Mouse (Mus musculus): ENCODE data around the gene 1700123O20Rik. TPM values are rescaled to one million over a fixed set of nuclear protein-coding genes. Genes with fewer than 3 reads are reported as not detected.

Gene 1700123O20Rik
- polyA plus RNA-seq, 1 experiment from 2014 or later = 116 TPM

DNA sequence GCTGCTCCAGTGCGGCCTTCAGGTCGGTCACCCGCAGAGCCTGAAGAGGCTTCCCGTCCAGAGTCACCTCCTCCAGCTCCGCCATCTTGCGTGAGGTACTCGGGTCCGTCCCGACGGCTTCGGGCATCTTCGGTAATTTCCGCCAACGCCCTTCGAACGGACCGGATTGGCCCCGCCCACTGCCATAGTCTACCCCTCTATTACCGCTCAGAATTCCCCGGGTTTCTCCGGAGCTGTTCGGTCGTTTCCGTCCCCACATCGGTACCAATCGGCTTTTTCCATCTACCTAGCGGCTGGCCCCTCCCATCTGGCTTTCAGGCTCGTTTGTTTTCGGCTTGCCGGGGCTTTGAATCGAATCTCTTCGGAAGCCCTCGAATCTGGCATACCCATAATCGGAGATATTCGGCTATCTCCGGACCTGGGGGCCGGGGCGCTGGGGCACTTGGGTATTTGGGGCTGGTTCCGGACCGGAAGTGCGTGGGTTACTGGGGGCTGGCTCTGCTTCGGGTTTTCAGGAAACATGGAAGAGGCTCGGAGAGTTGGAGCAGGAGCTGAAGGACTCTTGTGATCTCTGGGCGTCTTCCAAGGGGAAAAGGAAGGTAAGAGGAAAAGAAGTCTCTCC, 617 bp downstream of the 1700123O20Rik start, which contains the start of gene Acin1:
Gene Acin1 (minus strand): TSS at position 410 of the 622 bp plus-strand sequence.
- H3K27me3 ChIP-seq (ENCODE audit: insufficient read depth, poor library complexity, severe bottlenecking) = no peaks in the 10 kb centered on the region
- H3K4me3 ChIP-seq = peak within 1 kb of the TSS; percentile 91
- peaks cover 56% of the 10 kb centered on the region for H3K36me3 ChIP-seq
- H3K9me3 ChIP-seq = no peaks in the 10 kb centered on the region
- peak within 1 kb of the TSS; percentile 98 for H3K27ac ChIP-seq
- peaks cover 22% of the 10 kb centered on the region for H3K4me1 ChIP-seq (replicated peaks)
- peak; percentile 100 for DNase-seq (ENCODE audit: low spot score)
- under 1% methylated on average over 44 of the region's 44 CpGs for WGBS

DNA sequence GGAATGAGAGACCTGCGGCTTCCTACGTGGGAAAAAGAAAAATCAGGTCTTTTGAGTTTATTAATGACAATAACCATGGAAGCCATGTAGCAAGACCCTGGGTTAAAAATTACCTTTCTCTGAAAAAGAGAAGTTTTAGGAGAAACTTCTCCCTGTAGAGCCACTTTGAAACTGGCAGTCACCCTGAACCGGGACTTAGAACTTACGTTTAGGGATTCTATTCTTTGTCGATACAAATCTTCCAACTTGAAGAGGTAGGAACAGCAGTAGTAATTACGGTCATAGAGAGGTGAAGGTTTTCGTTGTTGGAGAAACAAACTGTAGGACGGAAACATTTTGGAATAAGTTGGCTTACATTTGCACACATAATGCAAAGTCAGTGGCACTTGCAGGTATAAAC, 1.2 kb downstream of the 1700123O20Rik start:
- no peak for DNase-seq (ENCODE audit: low spot score)
- Histone ChIP-seq H3K27me3 (ENCODE audit: insufficient read depth, poor library complexity, severe bottlenecking) (no peaks in the 10 kb centered on the region), H3K9me3 (no peaks in the 10 kb centered on the region), H3K4me1 (replicated peaks) (peaks cover 22% of the 10 kb centered on the region), H3K4me3 (peak overlapping the region; percentile 91), H3K36me3 (peaks cover 49% of the 10 kb centered on the region), H3K27ac (peak overlapping the region; percentile 98)
- 12% methylated on average over 8 of the region's 8 CpGs for WGBS

DNA sequence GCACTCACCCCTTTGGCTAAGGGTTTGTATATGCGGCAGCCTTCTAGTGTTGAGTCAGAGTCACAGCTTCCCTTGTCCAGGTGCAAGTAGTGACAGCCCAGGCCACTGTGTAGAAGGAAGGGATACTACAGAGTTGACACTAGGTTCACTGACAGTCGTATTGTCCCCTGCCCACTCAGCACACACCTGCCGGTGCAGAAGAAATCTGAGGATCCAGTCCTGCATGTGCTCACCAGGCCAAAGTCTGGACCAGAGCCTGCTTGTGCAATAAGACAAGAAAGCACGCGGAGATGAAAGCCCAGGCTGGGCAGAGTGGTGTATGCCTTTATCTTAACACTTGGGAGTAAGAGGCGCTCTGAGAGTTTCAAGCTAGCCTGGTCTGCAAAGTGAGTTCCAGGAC, 9.0 kb downstream of the 1700123O20Rik start:
- 83% methylated on average over 6 of the region's 6 CpGs for WGBS
- no peaks in the 10 kb centered on the region for H3K9me3 ChIP-seq
- H3K36me3 ChIP-seq = peaks cover 33% of the 10 kb centered on the region
- no peak for DNase-seq (ENCODE audit: low spot score)
- H3K4me1 ChIP-seq (replicated peaks) = no peaks in the 10 kb centered on the region
- H3K27me3 ChIP-seq (ENCODE audit: insufficient read depth, poor library complexity, severe bottlenecking) = no peaks in the 10 kb centered on the region
- H3K27ac ChIP-seq = no peak overlapping the region
- H3K4me3 ChIP-seq = no peak overlapping the region

DNA sequence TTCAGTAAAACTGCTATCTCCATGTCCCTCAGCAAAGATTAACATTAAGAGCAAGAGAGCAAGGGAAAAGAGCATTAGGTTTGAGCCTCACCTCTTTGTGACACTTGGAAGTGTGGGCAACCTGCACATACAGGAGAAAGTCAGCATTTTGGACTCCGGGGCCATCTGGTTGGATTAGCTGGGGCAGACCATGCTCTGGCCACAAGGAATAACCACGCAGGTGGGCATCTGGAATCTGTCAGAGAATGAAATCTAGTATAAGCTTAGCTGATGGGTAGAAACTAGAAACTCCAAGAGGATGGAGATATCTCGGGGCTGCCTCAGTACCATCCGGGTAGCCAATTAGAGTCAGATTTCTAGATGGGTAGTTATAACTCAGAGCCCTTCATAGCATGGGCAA, 10.7 kb downstream of the 1700123O20Rik start:
- H3K9me3 ChIP-seq = no peaks in the 10 kb centered on the region
- WGBS = 86% methylated on average over 4 of the region's 4 CpGs
- no peaks in the 10 kb centered on the region for H3K27me3 ChIP-seq (ENCODE audit: insufficient read depth, poor library complexity, severe bottlenecking)
- H3K27ac ChIP-seq = no peak overlapping the region
- H3K36me3 ChIP-seq = peaks cover 21% of the 10 kb centered on the region
- no peaks in the 10 kb centered on the region for H3K4me1 ChIP-seq (replicated peaks)
- DNase-seq (ENCODE audit: low spot score) = no peak
- H3K4me3 ChIP-seq = no peak overlapping the region

DNA sequence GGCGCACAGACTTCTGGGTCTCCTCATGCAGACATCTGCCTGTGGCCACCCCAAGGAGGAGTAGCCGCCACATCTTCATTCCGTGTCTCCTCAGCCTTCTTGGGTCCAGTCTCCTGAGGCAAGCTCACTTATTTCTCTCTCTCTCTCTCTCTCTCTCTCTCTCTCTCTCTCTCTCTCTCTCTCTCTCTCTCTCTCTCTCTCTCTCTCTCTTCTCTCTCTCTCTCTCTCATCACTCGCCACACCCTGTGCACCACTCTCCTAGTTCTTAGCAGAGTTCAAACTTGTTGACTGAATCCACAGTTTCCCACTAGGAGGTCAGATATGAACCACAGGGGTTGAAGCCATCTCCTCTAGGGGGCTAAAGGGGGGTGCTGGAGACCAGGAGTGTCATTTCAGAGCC, 12.7 kb downstream of the 1700123O20Rik start, which contains the start of gene Gm29776:
Gene Gm29776 (minus strand): TSS at position 101 of the 400 bp plus-strand sequence.
- Histone ChIP-seq H3K27ac (no peak within 1 kb of the TSS), H3K27me3 (ENCODE audit: insufficient read depth, poor library complexity, severe bottlenecking) (peaks cover 9% of the 10 kb centered on the region; the same call in 1 of the 2 replicates), H3K36me3 (peaks cover 7% of the 10 kb centered on the region), H3K4me1 (replicated peaks) (no peaks in the 10 kb centered on the region), H3K4me3 (no peak within 1 kb of the TSS), H3K9me3 (no peaks in the 10 kb centered on the region)
- WGBS = 71% methylated on average over 4 of the region's 4 CpGs
- DNase-seq (ENCODE audit: low spot score) = no peak

DNA sequence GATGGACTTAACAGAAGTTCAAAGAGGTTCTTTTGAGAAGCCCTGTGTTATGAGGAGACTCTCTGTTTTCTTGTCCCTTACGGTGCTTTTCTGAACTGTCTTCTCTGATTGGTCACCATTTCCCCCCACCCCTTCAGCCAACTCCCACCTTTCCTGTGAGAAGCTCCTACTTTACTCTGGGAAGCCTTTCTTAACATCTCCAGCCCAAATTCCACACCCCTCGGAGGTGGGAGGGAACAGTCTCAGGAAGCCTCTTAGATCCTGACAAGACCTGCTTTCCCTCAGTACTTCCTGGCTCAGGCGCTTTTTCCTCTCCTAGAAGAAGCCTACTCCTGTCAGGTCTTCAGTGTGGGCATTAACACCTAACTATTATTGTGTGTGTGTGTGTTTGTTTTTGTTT, 13.6 kb downstream of the 1700123O20Rik start:
- Histone ChIP-seq H3K27me3 (ENCODE audit: insufficient read depth, poor library complexity, severe bottlenecking) (peaks cover 9% of the 10 kb centered on the region; the same call in 1 of the 2 replicates), H3K27ac (no peak overlapping the region), H3K4me1 (replicated peaks) (no peaks in the 10 kb centered on the region), H3K36me3 (0 out of 2 replicates have a peak, but pooled peaks cover 3% of the 10 kb centered on the region), H3K9me3 (no peaks in the 10 kb centered on the region), H3K4me3 (no peak overlapping the region)
- no peak for DNase-seq (ENCODE audit: low spot score)
- WGBS = 54% methylated on average over 3 of the region's 3 CpGs

DNA sequence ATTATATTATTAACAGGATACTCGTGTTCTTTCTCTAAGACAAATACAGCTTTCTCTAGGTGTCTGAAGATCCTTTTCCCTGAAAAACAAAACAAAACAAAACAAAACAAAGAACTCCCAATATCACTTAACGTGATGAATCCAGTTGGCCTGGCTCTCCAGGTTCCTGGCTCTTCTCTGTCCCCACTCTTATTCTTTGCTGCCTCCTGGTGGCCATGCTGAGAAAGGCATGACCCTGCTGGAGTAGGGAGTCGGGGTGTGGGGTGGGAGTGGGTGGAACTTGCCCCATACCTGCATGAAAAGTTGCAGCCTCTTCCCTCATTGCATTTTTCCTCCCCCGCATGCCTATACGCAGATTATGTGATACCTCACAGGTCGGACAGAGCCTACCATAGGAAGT, 15.3 kb downstream of the 1700123O20Rik start:
- 10% methylated on average over 6 of the region's 6 CpGs for WGBS
- Histone ChIP-seq H3K36me3 (no peaks in the 10 kb centered on the region), H3K4me1 (replicated peaks) (no peaks in the 10 kb centered on the region), H3K27me3 (ENCODE audit: insufficient read depth, poor library complexity, severe bottlenecking) (peaks cover 9% of the 10 kb centered on the region; the same call in 1 of the 2 replicates), H3K4me3 (no peak overlapping the region), H3K27ac (no peak overlapping the region), H3K9me3 (no peaks in the 10 kb centered on the region)
- DNase-seq (ENCODE audit: low spot score) = peak; percentile 78

DNA sequence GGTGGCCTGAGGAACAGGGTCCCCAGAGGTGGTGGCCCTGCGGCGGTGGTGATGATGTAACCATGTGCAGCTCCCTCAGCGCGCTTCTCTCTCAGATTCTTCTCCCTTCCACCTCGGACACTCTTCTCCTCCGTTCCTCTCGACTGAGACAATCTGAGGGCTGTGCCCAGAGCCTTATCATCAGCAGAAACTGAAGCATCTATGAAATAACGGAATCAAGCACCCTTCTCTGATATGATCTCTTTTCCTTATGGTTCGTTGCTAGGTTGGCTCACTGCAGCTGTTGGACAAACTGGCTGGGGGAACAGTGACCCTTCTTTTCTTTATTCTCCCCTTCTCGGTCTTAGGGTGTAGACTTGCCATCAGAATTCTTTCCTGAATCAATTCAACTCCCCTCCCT, 17.2 kb downstream of the 1700123O20Rik start:
- H3K4me3 ChIP-seq = no peak overlapping the region
- peaks cover 10% of the 10 kb centered on the region for H3K4me1 ChIP-seq (replicated peaks)
- H3K36me3 ChIP-seq = no peaks in the 10 kb centered on the region
- H3K9me3 ChIP-seq = no peaks in the 10 kb centered on the region
- 70% methylated on average over 10 of the region's 10 CpGs for WGBS
- no peak for DNase-seq (ENCODE audit: low spot score)
- no peak overlapping the region for H3K27ac ChIP-seq
- H3K27me3 ChIP-seq (ENCODE audit: insufficient read depth, poor library complexity, severe bottlenecking) = peaks cover 9% of the 10 kb centered on the region; the same call in 1 of the 2 replicates

DNA sequence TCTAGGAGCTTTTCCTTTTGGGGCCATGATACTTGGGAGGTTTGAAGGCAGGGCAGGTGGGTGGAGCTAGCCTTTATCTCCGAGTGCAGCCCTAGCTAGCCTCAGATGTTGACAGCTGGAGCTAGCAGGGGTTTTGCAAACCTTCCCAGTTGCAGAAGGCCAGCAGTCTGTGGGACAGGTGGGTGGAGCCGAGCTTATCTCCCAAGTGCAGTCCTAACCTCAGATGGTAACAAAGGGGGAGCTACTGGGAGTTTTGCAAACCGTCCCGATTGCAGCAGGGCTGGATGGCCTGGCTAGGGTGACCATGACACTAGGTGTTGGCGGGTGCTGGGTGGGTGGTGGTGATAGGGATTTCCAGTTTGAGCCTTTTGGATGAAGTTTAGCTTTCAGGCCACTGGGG, 19.8 kb downstream of the 1700123O20Rik start:
- DNase-seq (ENCODE audit: low spot score) = no peak
- peaks cover 9% of the 10 kb centered on the region; the same call in 1 of the 2 replicates for H3K27me3 ChIP-seq (ENCODE audit: insufficient read depth, poor library complexity, severe bottlenecking)
- no peak overlapping the region; the same call in 1 of the 2 replicates for H3K27ac ChIP-seq
- peaks cover 15% of the 10 kb centered on the region for H3K4me1 ChIP-seq (replicated peaks)
- no peak overlapping the region for H3K4me3 ChIP-seq
- WGBS = 52% methylated on average over 5 of the region's 5 CpGs
- no peaks in the 10 kb centered on the region for H3K36me3 ChIP-seq
- H3K9me3 ChIP-seq = no peaks in the 10 kb centered on the region

DNA sequence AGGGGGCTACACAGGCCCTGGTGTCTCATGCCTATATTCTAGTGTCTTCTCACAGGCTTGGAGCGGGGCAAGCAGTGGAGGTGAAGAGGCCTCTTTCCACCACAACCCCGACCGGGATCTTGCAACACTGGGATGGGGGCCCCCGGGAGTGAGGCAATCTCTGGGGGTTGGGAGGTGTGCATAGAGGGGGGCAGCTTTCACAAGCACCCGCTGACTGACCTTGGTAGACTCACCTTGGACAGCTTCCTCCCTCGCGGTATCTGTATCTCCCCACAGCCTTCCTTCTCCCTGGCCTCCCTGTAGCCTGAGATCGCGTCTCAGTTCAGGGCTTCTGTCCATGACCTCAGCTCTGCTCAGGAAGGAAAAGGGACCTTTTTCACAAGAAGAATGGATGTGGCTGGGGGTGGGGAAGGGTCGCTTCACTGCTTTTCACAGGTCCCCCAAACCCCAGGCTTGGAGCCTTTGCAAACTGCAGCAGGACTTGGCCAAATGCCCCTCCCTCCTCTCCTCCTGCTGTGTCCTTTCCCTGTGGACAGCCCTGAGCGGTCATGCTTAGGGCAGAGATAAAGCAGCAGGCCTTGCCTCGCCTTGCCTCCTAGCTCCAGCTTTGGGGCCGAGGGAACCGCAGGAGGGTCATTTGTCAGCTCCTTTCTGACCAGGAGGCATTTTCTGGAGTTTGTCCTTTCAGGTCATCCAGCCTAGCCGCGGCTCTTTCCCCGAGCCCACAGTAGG, 20.7 kb downstream of the 1700123O20Rik start:
- no peak overlapping the region for H3K27ac ChIP-seq

DNA sequence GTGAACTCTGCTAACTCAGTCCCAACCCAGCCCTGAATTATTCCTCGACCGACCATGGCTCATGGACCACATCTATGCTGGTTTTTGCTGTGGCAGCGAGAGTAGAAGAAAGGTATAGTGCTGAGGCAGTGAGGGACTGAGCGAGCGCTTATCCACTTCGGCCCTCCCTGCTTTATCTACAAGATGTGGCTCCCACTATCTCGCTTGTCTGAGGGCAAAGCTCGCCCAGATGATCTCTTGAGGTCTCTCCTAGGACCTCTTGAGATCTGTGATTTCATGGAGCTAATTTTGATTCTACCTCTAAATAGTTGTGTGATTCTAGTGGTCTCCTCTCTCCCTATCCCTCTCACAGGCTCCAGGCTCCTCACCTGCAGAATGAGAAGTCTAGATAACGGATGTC, 23.0 kb downstream of the 1700123O20Rik start:
- DNase-seq (ENCODE audit: low spot score) = no peak
- Histone ChIP-seq H3K36me3 (no peaks in the 10 kb centered on the region), H3K27ac (no peak overlapping the region), H3K4me3 (no peak overlapping the region), H3K4me1 (replicated peaks) (peaks cover 20% of the 10 kb centered on the region), H3K9me3 (no peaks in the 10 kb centered on the region), H3K27me3 (ENCODE audit: insufficient read depth, poor library complexity, severe bottlenecking) (no peaks in the 10 kb centered on the region; the same call in 1 of the 2 replicates)
- 86% methylated on average over 9 of the region's 9 CpGs for WGBS

More for the DNA sequence above, 20.7 kb downstream of the 1700123O20Rik start:
- Histone ChIP-seq H3K4me1 (replicated peaks) (peaks cover 15% of the 10 kb centered on the region), H3K36me3 (no peaks in the 10 kb centered on the region), H3K9me3 (no peaks in the 10 kb centered on the region), H3K4me3 (no peak overlapping the region), H3K27me3 (ENCODE audit: insufficient read depth, poor library complexity, severe bottlenecking) (peaks cover 9% of the 10 kb centered on the region; the same call in 1 of the 2 replicates)
- WGBS = 46% methylated on average over 17 of the region's 17 CpGs
- no peak for DNase-seq (ENCODE audit: low spot score)

DNA sequence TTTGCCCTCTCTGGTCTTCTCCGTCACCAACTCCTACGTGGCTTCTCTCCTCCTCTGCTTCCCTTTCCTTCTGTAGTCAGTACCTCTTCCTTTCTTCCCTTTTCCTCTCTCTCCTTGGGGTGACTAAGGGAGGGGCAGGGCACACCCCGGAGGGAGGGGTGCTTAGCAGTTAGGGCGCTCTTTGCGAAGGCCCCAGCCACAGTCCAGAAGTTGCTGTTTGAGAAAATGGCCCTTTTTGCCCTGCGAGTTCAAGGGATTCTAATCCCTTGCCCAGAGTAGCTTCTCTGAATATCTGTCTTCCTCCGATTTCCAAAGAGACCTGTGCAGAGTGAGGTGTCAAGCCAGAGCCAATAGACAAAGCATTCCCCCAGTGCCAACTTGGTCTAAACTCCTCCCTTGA, 26.1 kb downstream of the 1700123O20Rik start, which contains the start of gene Cebpe:
Gene Cebpe (minus strand): TSS at position 101 of the 400 bp plus-strand sequence.
- H3K27me3 ChIP-seq (ENCODE audit: insufficient read depth, poor library complexity, severe bottlenecking) = peaks cover 12% of the 10 kb centered on the region
- H3K4me1 ChIP-seq (replicated peaks) = peaks cover 26% of the 10 kb centered on the region
- DNase-seq (ENCODE audit: low spot score) = no peak
- no peaks in the 10 kb centered on the region for H3K9me3 ChIP-seq
- H3K27ac ChIP-seq = no peak within 1 kb of the TSS
- H3K36me3 ChIP-seq = no peaks in the 10 kb centered on the region
- 85% methylated on average over 7 of the region's 7 CpGs for WGBS
- H3K4me3 ChIP-seq = no peak within 1 kb of the TSS

DNA sequence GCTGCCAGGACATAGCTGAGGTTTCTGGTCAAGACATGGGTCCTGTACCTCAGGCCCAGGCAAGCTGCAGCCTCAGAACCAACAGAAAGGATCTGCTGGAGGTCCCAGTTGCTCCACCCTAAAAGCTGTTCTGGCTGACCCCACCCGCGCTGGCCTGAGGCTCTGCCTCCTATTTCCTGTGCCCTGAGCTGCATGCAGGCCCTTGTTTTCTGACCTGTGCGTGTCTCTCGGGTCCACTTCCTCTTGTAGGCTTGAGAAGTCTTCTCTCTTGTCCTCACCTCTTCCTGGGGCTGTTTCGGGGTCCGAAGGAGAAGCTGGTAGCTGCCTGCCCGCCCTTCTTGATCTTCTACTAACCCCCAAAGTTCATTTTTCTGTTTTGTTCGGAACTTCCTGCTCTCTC, 26.8 kb downstream of the 1700123O20Rik start:
- H3K27me3 ChIP-seq (ENCODE audit: insufficient read depth, poor library complexity, severe bottlenecking) = peaks cover 12% of the 10 kb centered on the region
- no peak overlapping the region for H3K27ac ChIP-seq
- 73% methylated on average over 8 of the region's 8 CpGs for WGBS

More for the DNA sequence above, 26.8 kb downstream of the 1700123O20Rik start:
- Histone ChIP-seq H3K4me1 (replicated peaks) (peaks cover 22% of the 10 kb centered on the region), H3K36me3 (no peaks in the 10 kb centered on the region), H3K4me3 (no peak overlapping the region), H3K9me3 (no peaks in the 10 kb centered on the region)
- DNase-seq (ENCODE audit: low spot score) = no peak
